Mouse (Mus musculus) c-Kit-positive CD71-positive TER-119-negative erythroid progenitor cells, embryonic 14.5 days (primary cell): ENCODE data around the gene Jund.

ENCODE experiments used
- DNase-seq: peaks from one replicate; pipeline ENCODE4 v3.0.0-alpha.2; 2013; ENCODE audit warnings: low read depth

Jund gene

GRCm38 (mm10) chr8:70699834-70700554 lies 1.2 kb downstream of the Jund start:
- DNase-seq, result no peak

- peak; percentile 85 for DNase-seq
Observed at GRCm38 (mm10) chr8:70700555-70700922, 1.8 kb downstream of the Jund start.

- DNase-seq, result no peak
Observed at GRCm38 (mm10) chr8:70701048-70701981, 2.6 kb downstream of the Jund start.

GRCm38 (mm10) chr8:70701982-70702841 lies 3.5 kb downstream of the Jund start:
- DNase-seq, result no peak

- no peak for DNase-seq
Observed at GRCm38 (mm10) chr8:70702842-70703182, 4.1 kb downstream of the Jund start.

GRCm38 (mm10) chr8:70703287-70703686 lies 4.5 kb downstream of the Jund start, which contains the start of gene Iqcn:
Iqcn (plus strand) TSS chr8:70703457.
- DNase-seq, result no peak

GRCm38 (mm10) chr8:70708281-70708680 lies 9.5 kb downstream of the Jund start:
- DNase-seq, result no peak

GRCm38 (mm10) chr8:70709794-70710193 lies 11.0 kb downstream of the Jund start:
- no peak for DNase-seq

- DNase-seq, result no peak
Observed at GRCm38 (mm10) chr8:70710296-70710695, 11.5 kb downstream of the Jund start.

GRCm38 (mm10) chr8:70711041-70711440 lies 12.3 kb downstream of the Jund start:
- no peak for DNase-seq

- DNase-seq, result no peak
Observed at GRCm38 (mm10) chr8:70713991-70714390, 15.2 kb downstream of the Jund start.

GRCm38 (mm10) chr8:70715086-70715485 lies 16.3 kb downstream of the Jund start:
- no peak for DNase-seq

- no peak for DNase-seq
Observed at GRCm38 (mm10) chr8:70716521-70717400, 18.0 kb downstream of the Jund start.

GRCm38 (mm10) chr8:70718297-70718696 lies 19.5 kb downstream of the Jund start, which contains the start of gene Gm3336:
Gm3336 (plus strand) TSS chr8:70718543.
- DNase-seq, result no peak

GRCm38 (mm10) chr8:70719796-70720270 lies 21.1 kb downstream of the Jund start:
- DNase-seq, result no peak

- DNase-seq, result no peak
Observed at GRCm38 (mm10) chr8:70720739-70721138, 22.0 kb downstream of the Jund start.

GRCm38 (mm10) chr8:70721601-70722000 lies 22.9 kb downstream of the Jund start:
- no peak for DNase-seq

- DNase-seq, result no peak
Observed at GRCm38 (mm10) chr8:70723486-70724210, 24.9 kb downstream of the Jund start, which contains the start of gene Pde4c. Pde4c (plus strand) TSS chr8:70723720.

- DNase-seq, result no peak
Observed at GRCm38 (mm10) chr8:70724216-70724615, 25.5 kb downstream of the Jund start.

GRCm38 (mm10) chr8:70725792-70726447 lies 27.2 kb downstream of the Jund start:
- DNase-seq, result no peak
